Mouse (Mus musculus) R1 (cell line): ENCODE data around the gene Wnt3a.
"Not testable (repeated sequence)": the region's sequence is repeated elsewhere in the genome, so short reads cannot be mapped to it uniquely, and the experiment has no call there.

Experiments
- DNase-seq: peaks from one replicate; pipeline ENCODE4 v3.0.0-alpha.2; 2018; ENCODE audit warnings: low read depth, low spot score

The Wnt3a gene

GRCm38 (mm10) chr11:59221604-59222003 is 68.9 kb downstream of the Wnt3a start:
- no peak for DNase-seq

DNA sequence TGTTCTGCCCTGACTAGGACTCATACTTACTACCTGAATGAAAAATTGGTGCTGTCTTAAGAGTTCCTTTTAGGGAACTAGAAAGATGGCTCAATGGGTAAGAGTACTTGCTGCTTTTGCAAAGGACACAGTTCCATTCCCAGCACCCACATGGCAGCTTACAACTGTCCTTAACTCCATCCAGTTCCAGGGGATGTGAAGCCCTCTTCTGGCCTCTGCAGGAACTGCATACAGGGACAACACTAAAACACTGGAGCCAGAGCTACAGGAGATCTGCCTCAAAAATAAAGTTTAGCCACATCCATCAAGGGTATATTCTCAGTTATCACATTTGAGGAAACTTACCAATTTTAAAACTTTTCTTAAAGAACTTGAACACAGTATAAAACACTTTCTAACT is 71.5 kb downstream of the Wnt3a start:
- DNase-seq: peak; percentile 86

GRCm38 (mm10) chr11:59218389-59218998 is 72.1 kb downstream of the Wnt3a start:
- peak; percentile 85 for DNase-seq

DNA sequence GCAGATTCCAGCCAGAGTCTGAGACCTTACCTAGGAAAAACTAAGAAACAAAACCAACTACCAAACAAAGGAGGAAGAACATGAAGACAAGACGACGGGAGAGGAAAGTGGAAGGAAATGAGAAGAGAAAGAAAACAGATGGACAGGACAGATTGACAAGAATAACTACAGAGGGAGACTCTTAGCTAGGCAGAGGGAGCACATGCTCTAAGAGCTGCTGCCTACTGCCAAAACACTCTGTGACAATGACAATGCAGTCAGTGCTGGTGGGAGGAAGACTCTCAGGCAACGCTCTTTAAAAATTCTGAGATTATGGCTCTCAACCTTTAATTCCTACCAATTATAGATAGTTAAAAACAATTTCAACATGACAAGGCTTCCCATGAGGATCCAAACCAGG is 73.6 kb downstream of the Wnt3a start:
- DNase-seq: no peak

GRCm38 (mm10) chr11:59212892-59213494 is 77.6 kb downstream of the Wnt3a start:
- no peak for DNase-seq

DNA sequence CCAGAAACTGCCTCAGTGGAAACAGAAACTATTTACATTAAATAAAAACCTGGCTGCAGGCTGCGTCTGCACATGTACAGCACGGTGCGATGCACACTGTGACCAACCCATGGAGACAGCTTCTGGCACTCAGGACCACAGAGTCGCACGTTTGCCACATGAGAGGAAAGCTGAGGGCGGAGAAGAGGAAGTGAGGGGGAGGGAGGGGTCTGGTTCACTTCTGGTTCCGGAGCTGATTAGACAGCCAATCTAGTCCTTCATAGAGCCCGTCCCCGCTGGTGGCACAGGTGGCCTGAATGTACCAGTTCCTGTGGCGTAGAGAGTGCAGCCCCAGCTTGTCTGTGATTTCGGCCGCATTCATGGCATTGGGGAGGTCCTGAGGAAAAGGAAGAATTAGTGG is 78.2 kb downstream of the Wnt3a start:
- DNase-seq: not testable (repeated sequence)

DNA sequence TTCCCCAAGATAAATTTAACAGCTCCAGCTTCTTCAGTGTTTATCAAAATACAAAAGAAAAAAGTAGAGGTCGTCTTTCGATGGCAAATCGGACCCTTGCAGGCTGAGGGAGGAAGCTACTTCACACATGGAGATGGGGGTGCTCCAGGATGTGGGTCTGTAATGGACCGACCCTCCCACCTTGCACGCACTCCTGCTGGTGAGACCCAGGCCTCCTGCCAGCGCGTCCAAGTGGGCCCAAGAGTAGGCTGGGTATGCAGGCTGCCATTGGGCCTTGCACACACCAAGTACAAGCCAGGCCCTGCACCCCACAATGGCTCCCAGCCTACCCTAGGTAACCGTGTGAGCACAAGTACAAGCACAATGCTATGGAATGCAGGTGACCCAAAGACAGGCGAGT is 79.0 kb downstream of the Wnt3a start:
- not testable (repeated sequence) for DNase-seq

DNA sequence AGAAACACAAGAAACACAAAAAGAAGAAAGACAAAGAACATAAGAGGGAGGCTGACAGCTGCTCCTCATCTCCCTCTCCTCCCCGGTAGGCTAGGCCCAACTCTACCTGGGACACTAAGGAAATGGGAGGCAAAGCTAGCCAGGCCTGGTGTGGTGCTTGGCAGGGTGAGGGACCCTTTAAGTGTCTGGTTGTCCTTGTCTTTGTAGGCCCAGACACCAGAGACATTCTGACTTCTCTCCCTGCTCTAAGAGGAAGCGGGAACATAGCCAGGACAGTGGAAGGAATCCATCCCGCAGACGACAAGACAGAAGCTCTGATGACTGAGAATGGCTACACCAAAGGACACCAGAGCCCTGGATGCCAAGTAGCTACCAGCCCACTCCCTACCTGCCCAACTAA is 80.5 kb downstream of the Wnt3a start:
- no peak for DNase-seq

GRCm38 (mm10) chr11:59209580-59209979 is 81.0 kb downstream of the Wnt3a start:
- DNase-seq: no peak

DNA sequence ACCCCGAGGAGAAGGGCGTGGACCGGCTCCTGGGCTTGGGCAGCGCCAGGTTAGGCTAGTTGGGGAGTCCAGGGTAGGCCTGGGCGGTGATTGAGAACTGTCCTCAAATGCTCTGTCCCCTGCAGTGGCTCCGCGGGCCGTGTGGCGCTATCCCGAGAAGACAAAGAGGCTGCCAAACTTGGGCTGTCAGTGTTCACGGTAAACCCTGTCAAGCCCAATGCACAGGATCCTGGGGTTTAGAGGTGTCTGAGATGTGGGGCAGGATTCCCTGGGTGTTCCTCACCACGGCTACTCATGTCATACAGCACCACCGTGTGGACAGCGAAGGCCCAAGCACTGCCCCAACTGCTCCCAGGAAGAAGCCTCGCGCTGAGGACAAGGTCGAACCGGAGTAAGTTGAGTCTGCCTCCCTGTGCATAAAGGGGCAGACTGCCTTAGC is 81.5 kb downstream of the Wnt3a start:
- DNase-seq: peak; percentile 74

- DNase-seq: peak; percentile 94
These were observed 82.3 kb downstream of the Wnt3a start, which contains the start of gene 2310033P09Rik for GRCm38 (mm10) chr11:59208153-59208831. TSS of gene 2310033P09Rik (plus strand) at chr11:59208321.

DNA sequence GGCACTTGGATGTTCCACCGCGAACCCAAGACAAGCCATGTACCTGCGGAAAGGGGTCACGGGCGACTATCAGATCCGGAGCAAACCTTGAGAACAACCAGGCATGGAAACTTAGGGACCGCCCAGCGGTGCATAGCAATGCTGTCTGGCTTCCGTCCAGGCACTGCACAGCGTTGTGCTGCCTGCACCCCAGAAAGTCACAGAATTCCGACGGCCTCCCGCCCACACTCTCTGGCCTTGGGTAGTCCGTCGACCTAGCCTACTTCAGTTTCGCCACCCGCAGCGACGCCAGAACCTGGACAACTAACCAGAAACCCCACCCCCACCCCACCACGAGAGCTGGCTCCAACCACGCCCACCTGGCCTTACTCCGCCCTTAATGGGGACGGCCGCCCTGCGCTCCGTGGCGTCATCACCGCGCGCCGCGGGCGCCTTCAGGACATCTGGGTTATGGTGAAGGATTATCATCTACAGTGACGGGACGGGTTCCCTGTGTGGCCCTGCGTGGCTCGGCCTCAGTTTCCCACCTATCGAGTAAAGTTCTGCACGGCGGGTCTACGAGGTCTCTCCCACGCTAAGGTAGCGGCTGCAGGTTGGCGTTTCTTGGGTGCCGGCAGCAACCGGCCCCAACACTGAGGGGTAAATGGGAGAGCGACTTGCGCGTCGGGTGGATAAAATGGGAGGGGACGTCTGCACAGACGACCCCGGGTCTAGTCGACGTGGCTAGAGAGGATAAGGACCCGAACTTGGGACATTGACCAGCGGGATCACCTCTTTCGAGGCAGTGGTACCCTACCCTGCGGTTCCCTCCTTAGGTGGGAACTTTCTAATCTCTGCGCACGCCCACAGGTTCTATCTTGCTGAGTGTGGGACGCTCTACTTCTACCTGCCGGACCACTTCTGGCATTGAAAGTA is 88.2 kb downstream of the Wnt3a start, which contains the start of gene Mrpl55:
Mrpl55 (plus strand) TSS at position 406 of the 915 bp plus-strand sequence.
- DNase-seq: peak; percentile 89

- DNase-seq: no peak
These were observed 89.1 kb downstream of the Wnt3a start for GRCm38 (mm10) chr11:59201216-59202002.
